Mouse (Mus musculus): ENCODE measurements around the gene Palm2.

DNA sequence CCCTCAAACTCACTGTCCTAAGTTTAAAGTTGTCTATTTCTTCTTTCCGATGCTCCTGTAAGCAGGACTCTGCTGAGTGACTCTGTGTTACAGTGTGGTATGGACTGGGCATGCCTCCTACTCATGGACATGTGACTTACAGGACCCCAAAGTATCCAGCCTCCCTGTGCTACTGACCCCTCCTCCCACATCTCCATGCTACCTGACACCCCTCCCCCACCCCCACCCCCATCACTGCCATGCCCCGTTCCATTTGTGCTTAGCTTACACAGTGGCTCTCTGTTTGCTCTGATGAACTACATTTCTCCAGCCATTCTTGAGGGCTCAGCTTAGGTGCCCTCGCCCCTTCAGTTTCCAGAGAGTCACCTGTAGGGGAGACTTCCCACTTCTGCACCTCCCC is 252.7 kb downstream of the Palm2 start:
- TF ChIP-seq CTCF (IDR thresholded peaks at IDR 0.05; ENCODE audit: extremely low read depth, insufficient read depth, insufficient read length, insufficient replicate concordance) (no peak), POLR2A (IDR thresholded peaks at IDR 0.05; ENCODE audit: low read depth, low read length) (no peak)

Measured in spleen, adult 2 months (tissue).